Mouse (Mus musculus) A20 (cell line): ENCODE results near the gene Tnc.

ENCODE experiments used
- DNase-seq: peaks from one replicate; pipeline ENCODE4 v3.0.0-alpha.2; 2011; ENCODE audit warnings: low read depth, low spot score

The Tnc gene

GRCm38 (mm10) chr4:64025591-64025990 lies 21.2 kb downstream of the Tnc start:
- no peak for DNase-seq

DNA sequence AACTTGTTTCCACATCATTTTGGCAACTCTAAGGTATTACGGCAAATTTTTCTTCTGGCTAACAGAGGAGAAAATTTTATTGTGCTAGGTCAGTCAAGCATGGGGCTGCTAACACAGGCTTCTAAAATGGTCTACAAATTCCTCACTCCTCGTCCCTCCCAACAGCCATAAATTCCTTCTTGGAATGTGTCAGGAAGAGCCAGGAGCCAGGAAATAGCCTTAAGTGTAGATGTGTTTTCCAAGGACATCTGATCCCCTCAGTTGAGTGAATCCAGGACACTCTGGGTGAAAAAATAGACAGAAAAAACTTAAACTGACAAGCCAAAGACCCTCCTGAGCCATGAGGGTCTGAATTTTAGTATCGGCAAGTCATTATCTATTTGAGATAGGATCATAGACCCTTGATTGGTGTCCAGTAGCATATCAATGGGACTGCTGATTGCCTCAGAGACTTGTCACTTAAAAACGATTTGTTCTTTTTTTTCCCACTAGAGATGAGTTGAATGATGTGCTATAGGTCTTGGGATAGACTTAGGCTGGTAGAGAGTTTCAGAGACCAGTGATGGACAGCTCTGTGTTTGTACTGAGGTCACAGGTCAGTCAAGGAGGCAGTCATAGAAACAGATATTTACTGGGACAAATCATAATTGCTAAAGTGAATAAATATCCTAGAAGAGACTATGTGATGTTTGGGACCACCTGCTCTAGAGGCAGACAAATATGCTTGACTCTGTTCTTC lies 22.6 kb downstream of the Tnc start:
- no peak for DNase-seq

GRCm38 (mm10) chr4:64020930-64021589 lies 25.8 kb downstream of the Tnc start:
- no peak for DNase-seq

DNA sequence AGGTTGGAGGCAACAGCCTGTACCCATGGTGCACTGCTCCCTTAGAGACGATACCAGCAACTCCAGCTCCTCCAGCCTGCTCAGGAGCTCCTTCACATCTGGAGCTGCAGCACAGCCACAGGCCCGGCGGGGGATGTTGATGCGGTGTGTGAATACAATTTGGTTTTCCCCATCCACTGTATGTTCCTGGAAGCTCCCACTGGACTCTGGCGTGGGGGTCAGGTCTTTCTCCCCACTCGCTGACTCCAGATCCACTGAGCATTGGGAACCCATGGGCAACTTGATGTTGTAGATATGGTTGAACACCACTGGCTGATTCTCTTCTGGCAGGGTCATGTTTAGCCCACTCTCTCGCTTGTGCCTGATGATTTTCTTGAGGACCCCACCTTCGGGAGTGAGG lies 26.7 kb downstream of the Tnc start:
- DNase-seq: no peak

DNA sequence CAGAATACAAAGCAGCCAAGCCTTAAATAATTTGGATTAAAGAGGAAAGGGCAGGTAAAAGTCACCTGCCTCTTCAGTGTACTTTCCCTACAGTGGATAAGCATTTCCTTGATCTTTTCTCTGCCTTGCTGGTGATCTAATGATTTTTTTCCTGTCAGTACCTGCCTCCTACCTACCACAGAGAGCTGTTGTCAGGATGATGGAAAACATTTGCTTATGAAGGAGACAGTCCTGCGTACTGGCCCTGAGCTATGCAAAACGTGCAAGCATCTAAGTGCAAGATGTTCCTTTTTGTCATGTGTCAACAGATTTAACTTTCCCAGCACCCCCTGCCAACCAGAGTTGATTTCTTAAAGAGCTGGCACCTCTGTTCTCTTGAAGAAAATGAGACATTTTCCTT lies 35.5 kb downstream of the Tnc start:
- DNase-seq: no peak

DNA sequence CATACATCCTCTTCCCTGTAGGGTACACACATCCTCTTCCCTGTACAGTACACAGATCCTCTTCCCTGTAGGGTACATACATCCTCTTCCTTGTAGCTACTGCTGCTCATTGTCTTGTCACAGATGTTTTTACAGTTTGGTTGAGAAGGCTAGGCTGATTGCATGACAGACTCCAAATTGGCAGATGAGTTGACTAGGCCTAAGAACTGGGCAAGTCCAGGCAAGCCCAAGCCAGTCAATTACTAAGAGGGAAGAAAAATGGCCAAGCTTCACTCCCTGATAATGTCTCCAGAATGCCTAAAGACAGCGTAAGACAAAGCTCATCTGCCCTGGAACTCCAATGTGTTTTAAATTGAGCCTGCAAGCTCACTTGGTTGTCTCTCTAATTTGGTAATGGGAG lies 36.9 kb downstream of the Tnc start:
- no peak for DNase-seq

GRCm38 (mm10) chr4:64005198-64005597 lies 41.6 kb downstream of the Tnc start:
- DNase-seq: no peak

GRCm38 (mm10) chr4:64003677-64004076 lies 43.1 kb downstream of the Tnc start:
- DNase-seq: no peak

GRCm38 (mm10) chr4:64002168-64002567 lies 44.6 kb downstream of the Tnc start:
- DNase-seq: no peak

DNA sequence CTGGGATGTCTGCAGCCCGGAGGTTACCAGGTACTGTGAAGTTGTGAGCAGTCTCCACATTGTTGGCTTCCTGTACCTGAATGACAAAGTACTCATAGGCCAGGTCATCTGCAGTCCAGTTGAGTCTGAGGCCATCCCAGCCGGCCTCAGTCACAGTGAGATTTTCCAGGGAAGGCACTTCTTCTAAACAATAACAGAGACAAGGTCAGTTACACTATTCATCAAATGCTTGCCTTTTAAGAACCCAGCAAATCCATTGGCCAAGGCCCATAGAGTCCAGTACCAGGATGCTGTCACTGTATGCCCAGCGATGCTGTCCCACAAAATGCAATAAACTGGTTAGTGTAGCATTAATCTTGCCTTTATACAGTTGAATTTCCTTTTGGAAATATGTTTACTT lies 46.0 kb downstream of the Tnc start:
- DNase-seq: no peak

GRCm38 (mm10) chr4:64000293-64000692 lies 46.5 kb downstream of the Tnc start:
- no peak for DNase-seq

GRCm38 (mm10) chr4:63993462-63994113 lies 53.2 kb downstream of the Tnc start:
- no peak for DNase-seq

- no peak for DNase-seq
These were observed 56.6 kb downstream of the Tnc start for GRCm38 (mm10) chr4:63990216-63990615.

DNA sequence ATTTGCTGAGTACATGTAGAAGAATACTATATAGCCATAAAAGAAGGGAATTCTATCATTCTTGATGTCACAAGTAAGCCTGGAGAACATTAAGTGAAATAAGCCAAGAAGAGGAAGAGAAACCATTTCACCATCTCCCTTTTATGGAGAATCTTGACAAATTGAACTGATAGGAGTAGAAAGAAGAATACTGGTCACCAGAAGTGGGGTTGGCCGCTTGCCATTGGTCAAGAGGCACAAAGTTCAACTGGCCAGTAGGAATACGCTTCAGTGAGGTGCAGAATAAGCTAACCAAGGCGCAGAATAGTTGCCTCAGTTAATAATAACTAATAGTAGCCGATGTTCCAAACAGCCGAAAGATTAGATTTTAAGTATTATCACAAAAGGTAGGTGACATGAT lies 58.7 kb downstream of the Tnc start:
- no peak for DNase-seq

GRCm38 (mm10) chr4:63986576-63986975 lies 60.2 kb downstream of the Tnc start:
- no peak for DNase-seq

GRCm38 (mm10) chr4:63983098-63983445 lies 63.7 kb downstream of the Tnc start:
- no peak for DNase-seq

- DNase-seq: no peak
These were observed 64.3 kb downstream of the Tnc start for GRCm38 (mm10) chr4:63982425-63983097.

DNA sequence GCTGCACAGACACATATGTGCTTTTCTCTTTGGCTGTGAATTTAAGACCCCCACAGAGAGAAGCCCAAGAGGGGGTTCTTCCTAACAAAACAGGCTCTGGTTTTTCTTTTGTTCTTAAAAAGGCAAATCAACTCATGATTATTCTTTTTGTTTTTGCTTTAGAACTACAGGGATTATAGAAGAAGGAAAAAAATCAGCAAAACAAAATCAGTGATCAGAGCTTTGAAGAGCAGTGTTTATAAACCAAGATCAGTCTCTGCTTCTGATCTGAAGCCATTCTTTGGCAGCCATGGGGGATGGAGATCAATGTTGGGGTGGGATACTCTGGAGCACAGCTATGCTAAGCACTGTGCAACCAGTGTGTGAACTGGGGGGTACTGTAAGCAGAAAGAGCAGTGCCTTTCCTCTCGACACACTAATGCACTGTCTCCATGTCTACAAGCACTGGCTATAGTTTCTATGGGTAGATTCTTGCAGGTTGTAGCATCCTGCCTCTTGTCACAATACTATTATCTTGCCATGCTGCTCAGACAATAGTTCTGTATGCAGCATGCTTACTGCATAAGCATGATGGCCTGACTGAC lies 66.5 kb downstream of the Tnc start:
- no peak for DNase-seq

DNA sequence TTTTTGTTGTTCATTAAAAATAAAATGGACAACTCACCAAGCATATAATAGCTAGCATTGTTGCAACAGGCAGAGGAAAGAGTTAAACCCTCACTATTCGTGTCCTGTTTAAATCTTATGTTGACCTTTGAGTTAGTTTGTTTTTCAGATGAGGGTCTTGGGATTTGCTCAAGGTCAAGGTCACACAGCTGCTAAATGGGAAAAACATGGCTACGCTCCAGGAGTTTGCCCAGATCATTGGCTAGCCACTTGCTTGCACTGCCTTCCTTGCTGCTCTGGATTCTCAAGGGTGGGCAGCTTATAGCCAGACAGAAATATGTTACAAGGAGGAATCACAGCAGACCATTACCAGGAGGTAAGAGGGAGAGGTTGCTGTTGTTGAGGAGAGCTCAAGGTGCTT lies 67.2 kb downstream of the Tnc start:
- no peak for DNase-seq

- DNase-seq: no peak
These were observed 74.3 kb downstream of the Tnc start for GRCm38 (mm10) chr4:63972536-63972935.

GRCm38 (mm10) chr4:63971762-63972161 lies 75.1 kb downstream of the Tnc start:
- no peak for DNase-seq

- DNase-seq: no peak
These were observed 75.9 kb downstream of the Tnc start for GRCm38 (mm10) chr4:63970925-63971324.
